13 mouse cellular contexts compared by ENCODE assay signal in genomic region chr1:62953036-62953435, GRCm38 (mm10).
"Had no signal": no experiment of that assay in that cellular context is flagged by ENCODE, and none has a peak within 500 bp of the region (broad histone marks: within the 10 kb centered on the region; RNA-seq: fewer than 3 reads in every experiment).

No protein-coding gene starts in this region.

- H3K4me3 ChIP-seq: liver, embryonic 13.5 days; liver, embryonic 15.5 days; lung, embryonic 15.5 days; megakaryocyte, embryonic 14.5 days; midbrain, embryonic 13.5 days; midbrain, embryonic 15.5 days; neural tube, embryonic 12.5 days; stomach, embryonic 15.5 days had no signal

- H3K4me1 ChIP-seq: liver, embryonic 13.5 days; liver, embryonic 15.5 days; megakaryocyte, embryonic 14.5 days; stomach, embryonic 15.5 days had no signal

- DNase-seq: liver, embryonic 13.5 days; liver, postnatal 0 days; right cerebral cortex, postnatal 14 days; thymus, adult 2 months; thymus, postnatal 25 days; thymus, postnatal 4 days had no signal
